Mouse (Mus musculus) ovary, postnatal 36 days (tissue): ENCODE data around the gene Gm5796.
"Not testable (repeated sequence)": the region's sequence is repeated elsewhere in the genome, so short reads cannot be mapped to it uniquely, and the experiment has no call there.

ENCODE experiments used
- DNase-seq: peaks from one replicate; pipeline ENCODE4 v3.0.0; 2022; ENCODE audit warnings: low spot score, mixed read lengths

The Gm5796 gene

GRCm38 (mm10) chr14:4023641-4024040 lies at the start of gene Gm5796:
Gene Gm5796, plus strand, starts transcription at chr14:4023941.
- DNase-seq: not testable (repeated sequence)

- DNase-seq: not testable (repeated sequence)
These were observed 25.6 kb upstream of the Gm5796 start, which contains the start of gene Gm3099 for GRCm38 (mm10) chr14:3998094-3998493. Gene Gm3099, plus strand, starts transcription at chr14:3998394.

GRCm38 (mm10) chr14:4083820-4084219 lies 60.1 kb downstream of the Gm5796 start, which contains the start of gene Gm3115:
Gene Gm3115, plus strand, starts transcription at chr14:4084120.
- not testable (repeated sequence) for DNase-seq
